Mouse (Mus musculus) heart, embryonic 14.5 days (tissue): ENCODE results near the gene Ints6l. TPM values are rescaled to one million over a fixed set of nuclear protein-coding genes. Genes with fewer than 3 reads are reported as not detected.

Source experiments
- ATAC-seq: fragments of 200-750 bp; cut with Nextera tagmentation; 2 replicates; pipeline ENCODE4 v1.8.0; 2017; ENCODE audit warnings: low read depth, moderate TSS enrichment; ENCODE audit not compliant: insufficient number of reproducible peaks, insufficient read depth, low FRiP score
- H3K27ac ChIP-seq, 2 experiments: fragments of 200-500 bp in 1 of 2; fragments of 300-500 bp in 1 of 2; sonication (generic) in 1 of 2; replicated peaks in 1 of 2; 2 replicates each; pipeline ENCODE4 v1.5.1; 2012 to 2014; ENCODE audit warnings: low read depth in 2 of 2, low read length in 2 of 2, control low read depth in 1 of 2, mild to moderate bottlenecking in 1 of 2, mixed read lengths in 1 of 2; ENCODE audit not compliant: control insufficient read depth in 1 of 2, insufficient read depth in 1 of 2
- H3K27me3 ChIP-seq: fragments of 300-500 bp; sonication (generic); 2 replicates; pipeline ENCODE4 v1.6.1; 2014; ENCODE audit warnings: mild to moderate bottlenecking, low read length, control low read depth; ENCODE audit not compliant: control insufficient read depth, insufficient read depth
- H3K36me3 ChIP-seq: fragments of 300-500 bp; sonication (generic); 2 replicates; pipeline ENCODE4 v1.6.1; 2014; ENCODE audit warnings: mild to moderate bottlenecking, control low read depth, low read length, mixed read lengths; ENCODE audit not compliant: control insufficient read depth, insufficient read depth
- H3K4me1 ChIP-seq, 2 experiments: fragments of 200-500 bp in 1 of 2; fragments of 300-500 bp in 1 of 2; sonication (generic) in 1 of 2; 2 replicates each; pipeline ENCODE4 v1.6.1; 2012 to 2014; ENCODE audit warnings: low read length in 2 of 2, control low read depth in 1 of 2, mixed read lengths in 1 of 2; ENCODE audit not compliant: control insufficient read depth in 2 of 2, insufficient read depth in 2 of 2
- H3K4me2 ChIP-seq: fragments of 300-500 bp; sonication (generic); 2 replicates; pipeline ENCODE4 v1.6.1; 2014; ENCODE audit warnings: mild to moderate bottlenecking, low read length
- H3K4me3 ChIP-seq, 2 experiments: fragments of 200-500 bp in 1 of 2; fragments of 300-500 bp in 1 of 2; sonication (generic) in 1 of 2; 2 replicates each; pipeline ENCODE4 v1.5.1; 2012 to 2014; ENCODE audit warnings: low read length in 2 of 2, mild to moderate bottlenecking in 2 of 2, control low read depth in 1 of 2, low read depth in 1 of 2, moderate library complexity in 1 of 2; ENCODE audit not compliant: control insufficient read depth in 1 of 2, insufficient read depth in 1 of 2
- H3K9ac ChIP-seq: fragments of 300-500 bp; sonication (generic); 2 replicates; pipeline ENCODE4 v1.6.1; 2014; ENCODE audit warnings: mild to moderate bottlenecking, low read length
- H3K9me3 ChIP-seq: fragments of 300-500 bp; sonication (generic); 2 replicates; pipeline ENCODE4 v1.6.1; 2016; ENCODE audit warnings: low read length, control low read depth; ENCODE audit not compliant: control insufficient read depth
- WGBS: fragments of 180-500 bp; shearing (Covaris S2); extraction: QIAGEN DNeasy Blood & Tissue Kit; methylation state at CpG from one replicate; pipeline ENCODE4 v1.1.7; 2014; 5-methylcytosine and 5-hydroxymethylcytosine counted together
- polyA plus RNA-seq: library from polyadenylated mRNA; unstranded; fragments of >200 nt; fragmentation: Nextera tagmentation; extraction: Ambion mirVana; gene quantifications from 2 replicates; pipeline ENCODE4 v1.2.1, GENCODE M21; 2014

Gene Ints6l
- polyA plus RNA-seq, 1 experiment from 2014 or later: 17.9 TPM

- ATAC-seq: no peak
- no peaks in the 10 kb centered on the region for H3K9me3 ChIP-seq
- peak overlapping the region; percentile 57 to 75 for H3K27ac ChIP-seq
- 42% methylated on average over 11 of the region's 11 CpGs for WGBS
- no peak overlapping the region for H3K9ac ChIP-seq
- H3K4me3 ChIP-seq: no peak overlapping the region
- H3K4me2 ChIP-seq: no peak overlapping the region
- H3K36me3 ChIP-seq: no peaks in the 10 kb centered on the region
- H3K27me3 ChIP-seq: no peaks in the 10 kb centered on the region
- peaks cover 6 to 12% of the 10 kb centered on the region in 2 experiments; a peak in 3 of 4 replicates for H3K4me1 ChIP-seq
Observed at GRCm38 (mm10) chrX:56446487-56447428, 7.9 kb upstream of the Ints6l start.

- WGBS: 52% methylated on average over 4 of the region's 4 CpGs
- H3K4me1 ChIP-seq: peaks cover 6 to 12% of the 10 kb centered on the region in 2 experiments; a peak in 3 of 4 replicates
- peak within 1 kb of the TSS; percentile 57 to 75 for H3K27ac ChIP-seq
- H3K9me3 ChIP-seq: no peaks in the 10 kb centered on the region
- H3K9ac ChIP-seq: no peak within 1 kb of the TSS
- no peak for ATAC-seq
- H3K36me3 ChIP-seq: no peaks in the 10 kb centered on the region
- no peak within 1 kb of the TSS for H3K4me2 ChIP-seq
- H3K4me3 ChIP-seq: no peak within 1 kb of the TSS
- H3K27me3 ChIP-seq: no peaks in the 10 kb centered on the region
Observed at GRCm38 (mm10) chrX:56447524-56448015, 7.1 kb upstream of the Ints6l start, which contains the start of gene Gm2174. Gene Gm2174, plus strand, starts transcription at chrX:56447965.

GRCm38 (mm10) chrX:56455372-56456246 lies 952 bp downstream of the Ints6l start:
- peak overlapping the region; percentile 81 for H3K9ac ChIP-seq
- peak overlapping the region; percentile 94 to 97 for H3K27ac ChIP-seq
- H3K4me3 ChIP-seq: peak overlapping the region; percentile 60 to 87
- WGBS: 21% methylated on average over 51 of the region's 65 CpGs
- H3K4me1 ChIP-seq: no peaks in the 10 kb centered on the region; a peak in 1 of 4 replicates
- no peaks in the 10 kb centered on the region for H3K36me3 ChIP-seq
- no peaks in the 10 kb centered on the region for H3K27me3 ChIP-seq
- peak; percentile 93 for ATAC-seq
- peak overlapping the region; percentile 72 for H3K4me2 ChIP-seq
- H3K9me3 ChIP-seq: no peaks in the 10 kb centered on the region

- Histone ChIP-seq H3K27me3 (no peaks in the 10 kb centered on the region), H3K9ac (peak overlapping the region; percentile 63), H3K27ac (peak overlapping the region; percentile 8 to 94; a peak in 3 of 4 replicates), H3K9me3 (no peaks in the 10 kb centered on the region), H3K4me1 (no peaks in the 10 kb centered on the region; a peak in 1 of 4 replicates), H3K4me3 (peak overlapping the region; percentile 60 to 87), H3K36me3 (no peaks in the 10 kb centered on the region), H3K4me2 (peak overlapping the region; percentile 72)
- ATAC-seq: no peak
- WGBS: 16% methylated on average over 8 of the region's 8 CpGs
Observed at GRCm38 (mm10) chrX:56456379-56456778, 1.7 kb downstream of the Ints6l start.

GRCm38 (mm10) chrX:56462020-56462933 lies 7.6 kb downstream of the Ints6l start:
- 0 out of 4 replicates have a peak overlapping the region, but pooled peaks of 1 of the 2 experiments have one; percentile 9 for H3K27ac ChIP-seq

GRCm38 (mm10) chrX:56464906-56465305 lies 10.2 kb downstream of the Ints6l start:
- WGBS: 36% methylated on average over 1 of the region's 1 CpGs

More at GRCm38 (mm10) chrX:56462020-56462933, 7.6 kb downstream of the Ints6l start:
- peaks cover 4% of the 10 kb centered on the region; the same call in 1 of the 2 replicates for H3K36me3 ChIP-seq
- H3K9ac ChIP-seq: no peak overlapping the region
- WGBS: 52% methylated on average over 14 of the region's 14 CpGs
- no peak overlapping the region for H3K4me3 ChIP-seq
- H3K4me1 ChIP-seq: peaks cover 0 to 5% of the 10 kb centered on the region in 2 experiments; a peak in 2 of 4 replicates
- H3K9me3 ChIP-seq: no peaks in the 10 kb centered on the region
- no peak for ATAC-seq
- H3K27me3 ChIP-seq: no peaks in the 10 kb centered on the region
- H3K4me2 ChIP-seq: no peak overlapping the region

More at GRCm38 (mm10) chrX:56464906-56465305, 10.2 kb downstream of the Ints6l start:
- Histone ChIP-seq H3K36me3 (peaks cover 4% of the 10 kb centered on the region; the same call in 1 of the 2 replicates), H3K4me1 (peaks cover 0 to 5% of the 10 kb centered on the region in 2 experiments; a peak in 2 of 4 replicates), H3K9me3 (no peaks in the 10 kb centered on the region), H3K4me2 (no peak overlapping the region), H3K4me3 (no peak overlapping the region), H3K27ac (no peak overlapping the region), H3K9ac (no peak overlapping the region), H3K27me3 (no peaks in the 10 kb centered on the region)
- ATAC-seq: no peak
